Mouse (Mus musculus) forebrain, embryonic 11.5 days (tissue): ENCODE data around the gene Ctnnbip1. TPM values are rescaled to one million over a fixed set of nuclear protein-coding genes. Genes with fewer than 3 reads are reported as not detected.

Experiments used
- ATAC-seq: fragments of 200-750 bp; cut with Nextera tagmentation; replicated peaks from 2 replicates; pipeline ENCODE4 v1.8.0; 2017; ENCODE audit warnings: moderate TSS enrichment; ENCODE audit not compliant: low FRiP score
- DNase-seq: peaks from one replicate; pipeline ENCODE4 v3.0.0-alpha.2; 2017; ENCODE audit warnings: low spot score
- H3K27ac ChIP-seq: fragments of 300-500 bp; sonication (generic); 2 replicates; pipeline ENCODE4 v1.5.1; 2014; ENCODE audit warnings: low read depth, low read length
- H3K27me3 ChIP-seq: fragments of 300-500 bp; sonication (generic); 2 replicates; pipeline ENCODE4 v1.6.1; 2014; ENCODE audit warnings: mild to moderate bottlenecking, low read length, mixed read lengths; ENCODE audit not compliant: control insufficient read depth, insufficient read depth
- H3K36me3 ChIP-seq: fragments of 300-500 bp; sonication (generic); 2 replicates; pipeline ENCODE4 v1.6.1; 2014; ENCODE audit warnings: mild to moderate bottlenecking, low read length, moderate library complexity, mixed read lengths; ENCODE audit not compliant: control insufficient read depth, insufficient read depth
- H3K4me1 ChIP-seq: fragments of 300-500 bp; sonication (generic); replicated peaks from 2 replicates; pipeline ENCODE4 v1.6.1; 2014; ENCODE audit warnings: low read length, mixed read lengths; ENCODE audit not compliant: control insufficient read depth, insufficient read depth
- H3K4me2 ChIP-seq: fragments of 300-500 bp; sonication (generic); 2 replicates; pipeline ENCODE4 v1.6.1; 2014; ENCODE audit warnings: low read depth, mild to moderate bottlenecking, low read length, moderate library complexity, mixed read lengths; ENCODE audit not compliant: severe bottlenecking
- H3K4me3 ChIP-seq: fragments of 300-500 bp; sonication (generic); 2 replicates; pipeline ENCODE4 v1.5.1; 2014; ENCODE audit warnings: low read depth, low read length
- H3K9ac ChIP-seq: fragments of 300-500 bp; sonication (generic); 2 replicates; pipeline ENCODE4 v1.6.1; 2014; ENCODE audit warnings: low read length
- H3K9me3 ChIP-seq: fragments of 300-500 bp; sonication (generic); 2 replicates; pipeline ENCODE4 v1.6.1; 2016; ENCODE audit warnings: low read length, mixed read lengths; ENCODE audit not compliant: control insufficient read depth
- WGBS: fragments of 180-500 bp; shearing (Covaris S2); extraction: QIAGEN DNeasy Blood & Tissue Kit; methylation state at CpG from one replicate; pipeline ENCODE4 v1.1.7; 2014; 5-methylcytosine and 5-hydroxymethylcytosine counted together
- polyA plus RNA-seq: library from polyadenylated mRNA; unstranded; fragments of >200 nt; fragmentation: Nextera tagmentation; extraction: Ambion mirVana; gene quantifications from 2 replicates; pipeline ENCODE4 v1.2.1, GENCODE M21; 2014

The Ctnnbip1 gene
- polyA plus RNA-seq, 1 experiment from 2014 or later = 71.7 TPM

GRCm38 (mm10) chr4:149603860-149604259 lies 85.8 kb downstream of the Ctnnbip1 start:
- Histone ChIP-seq H3K4me2 (no peak overlapping the region), H3K27me3 (no peaks in the 10 kb centered on the region), H3K4me3 (no peak overlapping the region), H3K27ac (no peak overlapping the region), H3K9me3 (no peaks in the 10 kb centered on the region), H3K4me1 (0 out of 2 replicates have a peak, but pooled peaks cover 2% of the 10 kb centered on the region), H3K9ac (no peak overlapping the region), H3K36me3 (no peaks in the 10 kb centered on the region)
- DNase-seq (no peak), ATAC-seq (no peak)
- 74% methylated on average over 1 of the region's 1 CpGs for WGBS

GRCm38 (mm10) chr4:149604518-149604917 lies 86.5 kb downstream of the Ctnnbip1 start:
- Histone ChIP-seq H3K4me2 (no peak overlapping the region), H3K36me3 (no peaks in the 10 kb centered on the region), H3K9ac (no peak overlapping the region), H3K27me3 (no peaks in the 10 kb centered on the region), H3K9me3 (no peaks in the 10 kb centered on the region), H3K27ac (no peak overlapping the region), H3K4me3 (no peak overlapping the region), H3K4me1 (0 out of 2 replicates have a peak, but pooled peaks cover 4% of the 10 kb centered on the region)
- DNase-seq = no peak
- 80% methylated on average over 3 of the region's 3 CpGs for WGBS
- ATAC-seq = no peak

GRCm38 (mm10) chr4:149606056-149606455 lies 88.0 kb downstream of the Ctnnbip1 start:
- H3K9ac ChIP-seq = no peak overlapping the region
- ATAC-seq (no peak), DNase-seq (no peak)
- no peak overlapping the region for H3K27ac ChIP-seq
- 89% methylated on average over 18 of the region's 18 CpGs for WGBS
- no peak overlapping the region for H3K4me3 ChIP-seq
- no peaks in the 10 kb centered on the region for H3K36me3 ChIP-seq
- no peaks in the 10 kb centered on the region for H3K27me3 ChIP-seq
- no peak overlapping the region for H3K4me2 ChIP-seq
- 0 out of 2 replicates have a peak, but pooled peaks cover 4% of the 10 kb centered on the region for H3K4me1 ChIP-seq
- no peaks in the 10 kb centered on the region for H3K9me3 ChIP-seq

GRCm38 (mm10) chr4:149606766-149607358 lies 88.8 kb downstream of the Ctnnbip1 start:
- Histone ChIP-seq H3K9ac (no peak overlapping the region), H3K27ac (no peak overlapping the region), H3K4me1 (0 out of 2 replicates have a peak, but pooled peaks cover 4% of the 10 kb centered on the region), H3K4me3 (no peak overlapping the region), H3K36me3 (no peaks in the 10 kb centered on the region), H3K27me3 (no peaks in the 10 kb centered on the region), H3K4me2 (no peak overlapping the region), H3K9me3 (no peaks in the 10 kb centered on the region)
- ATAC-seq = no peak
- DNase-seq = no peak
- WGBS = 52% methylated on average over 15 of the region's 15 CpGs

- H3K4me2 ChIP-seq = no peak overlapping the region
- H3K9ac ChIP-seq = no peak overlapping the region
- H3K36me3 ChIP-seq = no peaks in the 10 kb centered on the region
- 69% methylated on average over 20 of the region's 20 CpGs for WGBS
- H3K9me3 ChIP-seq = no peaks in the 10 kb centered on the region
- peak; percentile 49 for DNase-seq
- 0 out of 2 replicates have a peak, but pooled peaks cover 1% of the 10 kb centered on the region for H3K4me1 ChIP-seq
- H3K4me3 ChIP-seq = no peak overlapping the region
- no peaks in the 10 kb centered on the region for H3K27me3 ChIP-seq
- no peak overlapping the region for H3K27ac ChIP-seq
- no peak for ATAC-seq
Observed at GRCm38 (mm10) chr4:149607591-149608308, 89.7 kb downstream of the Ctnnbip1 start.

GRCm38 (mm10) chr4:149608309-149608638 lies 90.2 kb downstream of the Ctnnbip1 start:
- H3K9ac ChIP-seq = no peak overlapping the region
- ATAC-seq (no peak), DNase-seq (peak; percentile 39)
- no peaks in the 10 kb centered on the region for H3K36me3 ChIP-seq
- no peak overlapping the region for H3K4me2 ChIP-seq
- no peak overlapping the region for H3K4me3 ChIP-seq
- 0 out of 2 replicates have a peak, but pooled peaks cover 1% of the 10 kb centered on the region for H3K4me1 ChIP-seq
- H3K9me3 ChIP-seq = no peaks in the 10 kb centered on the region
- no peak overlapping the region for H3K27ac ChIP-seq
- H3K27me3 ChIP-seq = no peaks in the 10 kb centered on the region
- 90% methylated on average over 5 of the region's 6 CpGs for WGBS

GRCm38 (mm10) chr4:149609256-149610025 lies 91.4 kb downstream of the Ctnnbip1 start:
- H3K27ac ChIP-seq = no peak overlapping the region
- H3K4me3 ChIP-seq = no peak overlapping the region
- no peak for ATAC-seq
- H3K4me1 ChIP-seq = 0 out of 2 replicates have a peak, but pooled peaks cover 1% of the 10 kb centered on the region
- H3K36me3 ChIP-seq = no peaks in the 10 kb centered on the region; the same call in 1 of the 2 replicates
- no peak overlapping the region for H3K9ac ChIP-seq
- no peak for DNase-seq
- no peaks in the 10 kb centered on the region for H3K27me3 ChIP-seq
- H3K9me3 ChIP-seq = no peaks in the 10 kb centered on the region
- no peak overlapping the region for H3K4me2 ChIP-seq
- 71% methylated on average over 8 of the region's 8 CpGs for WGBS

- Histone ChIP-seq H3K4me1 (0 out of 2 replicates have a peak, but pooled peaks cover 1% of the 10 kb centered on the region), H3K27ac (no peak overlapping the region), H3K36me3 (peaks cover 5% of the 10 kb centered on the region), H3K9ac (no peak overlapping the region), H3K27me3 (no peaks in the 10 kb centered on the region), H3K4me2 (no peak overlapping the region), H3K4me3 (no peak overlapping the region), H3K9me3 (peaks cover 3% of the 10 kb centered on the region)
- DNase-seq (peak; percentile 77), ATAC-seq (no peak)
- 54% methylated on average over 10 of the region's 10 CpGs for WGBS
Observed at GRCm38 (mm10) chr4:149611376-149612044, 93.5 kb downstream of the Ctnnbip1 start.
